Mouse (Mus musculus) lung, adult 2 months (tissue): ENCODE data around the gene Ptprk.

Experiments used
- CTCF ChIP-seq: fragments of 200-500 bp; IDR thresholded peaks from 2 replicates; pipeline ENCODE4 v1.5.1; 2011; ENCODE audit warnings: mild to moderate bottlenecking, low read length, control low read depth; ENCODE audit not compliant: insufficient read depth
- POLR2A ChIP-seq: fragments of 200-500 bp; IDR thresholded peaks from 2 replicates; pipeline ENCODE4 v1.6.1; 2011; ENCODE audit warnings: low read depth, mild to moderate bottlenecking, control low read depth, low read length, borderline replicate concordance; ENCODE audit errors: extremely low read depth

GRCm38 (mm10) chr10:28164746-28165145 lies 90.1 kb downstream of the Ptprk start:
- TF ChIP-seq POLR2A = no peak
- TF ChIP-seq CTCF = no peak
